Mouse (Mus musculus): ENCODE measurements at regions not wholly inside any gene's neighbourhood (a gene's known extent, or its start where the extent isn't known, plus 50 kb on each side); places are given as distances from the start of the nearest gene placed in this dataset.
"Not testable (repeated sequence)": the region's sequence is repeated elsewhere in the genome, so short reads cannot be mapped to it uniquely, and the experiment has no call there.

GRCm38 (mm10) chr7:111174393-111175124 is 91.7 kb upstream of the Eif4g2 start:
- DNase-seq (ENCODE audit: low read depth, low spot score) = no peak

GRCm38 (mm10) chr7:111172061-111172460 is 89.2 kb upstream of the Eif4g2 start:
- DNase-seq (ENCODE audit: low read depth, low spot score) = no peak

- not testable (repeated sequence) for DNase-seq (ENCODE audit: low read depth, low spot score)
Measured at GRCm38 (mm10) chr7:111168546-111169233, 85.9 kb upstream of the Eif4g2 start.

GRCm38 (mm10) chr7:111164994-111165393 is 82.2 kb upstream of the Eif4g2 start:
- no peak for DNase-seq (ENCODE audit: low read depth, low spot score)

GRCm38 (mm10) chr7:111164276-111164675 is 81.4 kb upstream of the Eif4g2 start:
- no peak for DNase-seq (ENCODE audit: low read depth, low spot score)

- peak; percentile 29 for DNase-seq (ENCODE audit: low read depth, low spot score)
Measured at GRCm38 (mm10) chr7:111163861-111164260, 81.0 kb upstream of the Eif4g2 start.

GRCm38 (mm10) chr7:111163321-111163720 is 80.5 kb upstream of the Eif4g2 start:
- DNase-seq (ENCODE audit: low read depth, low spot score) = no peak

GRCm38 (mm10) chr7:111158791-111159286 is 76.0 kb upstream of the Eif4g2 start:
- no peak for DNase-seq (ENCODE audit: low read depth, low spot score)

GRCm38 (mm10) chr7:111157754-111158325 is 75.0 kb upstream of the Eif4g2 start:
- DNase-seq (ENCODE audit: low read depth, low spot score) = no peak

GRCm38 (mm10) chr7:111157287-111157686 is 74.5 kb upstream of the Eif4g2 start:
- DNase-seq (ENCODE audit: low read depth, low spot score) = no peak

- DNase-seq (ENCODE audit: low read depth, low spot score) = no peak
Measured at GRCm38 (mm10) chr7:111156472-111157231, 73.8 kb upstream of the Eif4g2 start.

- no peak for DNase-seq (ENCODE audit: low read depth, low spot score)
Measured at GRCm38 (mm10) chr7:111155995-111156394, 73.2 kb upstream of the Eif4g2 start.

GRCm38 (mm10) chr7:111154217-111154616 is 71.4 kb upstream of the Eif4g2 start:
- no peak for DNase-seq (ENCODE audit: low read depth, low spot score)

- DNase-seq (ENCODE audit: low read depth, low spot score) = no peak
Measured at GRCm38 (mm10) chr7:111150540-111150939, 67.7 kb upstream of the Eif4g2 start.

- DNase-seq (ENCODE audit: low read depth, low spot score) = no peak
Measured at GRCm38 (mm10) chr7:111150115-111150514, 67.3 kb upstream of the Eif4g2 start.

GRCm38 (mm10) chr7:111147593-111147992 is 64.8 kb upstream of the Eif4g2 start:
- DNase-seq (ENCODE audit: low read depth, low spot score) = no peak

- DNase-seq (ENCODE audit: low read depth, low spot score) = no peak
Measured at GRCm38 (mm10) chr7:111146670-111147069, 63.8 kb upstream of the Eif4g2 start.

- no peak for DNase-seq (ENCODE audit: low read depth, low spot score)
Measured at GRCm38 (mm10) chr7:111144216-111144615, 61.4 kb upstream of the Eif4g2 start.

GRCm38 (mm10) chr7:111141285-111141965 is 58.6 kb upstream of the Eif4g2 start:
- no peak for DNase-seq (ENCODE audit: low read depth, low spot score)

GRCm38 (mm10) chr7:111138038-111138437 is 55.2 kb upstream of the Eif4g2 start:
- DNase-seq (ENCODE audit: low read depth, low spot score) = no peak

GRCm38 (mm10) chr7:111136066-111136639 is 53.3 kb upstream of the Eif4g2 start:
- no peak for DNase-seq (ENCODE audit: low read depth, low spot score)
